Mouse (Mus musculus): ENCODE measurements around the gene Gm20388. TPM values are rescaled to one million over a fixed set of nuclear protein-coding genes. Genes with fewer than 3 reads are reported as not detected.

Gm20388 gene
- total RNA-seq, 2 experiments from 2014 or later = 4.0 TPM; not detected in 1

GRCm38 (mm10) chr8:123857361-123857760 is 3946.7 kb downstream of the Gm20388 start:
- no peak for DNase-seq

DNA sequence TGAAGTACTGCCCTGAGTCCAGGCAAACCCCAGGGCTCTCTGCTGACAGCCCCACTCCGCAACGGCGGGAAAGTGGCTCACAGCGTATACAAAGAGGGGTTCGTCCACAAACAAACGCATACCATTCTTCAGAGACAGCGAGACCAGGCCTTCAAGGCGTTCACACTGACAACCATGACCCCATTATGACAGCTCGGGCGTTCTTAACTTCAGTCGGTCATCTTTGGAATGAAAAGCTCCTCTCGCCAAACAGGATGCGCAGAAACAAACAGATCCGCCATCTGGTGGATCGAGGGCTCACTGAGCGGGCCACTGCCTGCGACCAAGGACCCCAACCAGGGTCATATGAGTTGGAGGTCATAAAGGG is 3947.9 kb downstream of the Gm20388 start:
- DNase-seq = peak in 1 of 2 experiments; percentile 7

DNA sequence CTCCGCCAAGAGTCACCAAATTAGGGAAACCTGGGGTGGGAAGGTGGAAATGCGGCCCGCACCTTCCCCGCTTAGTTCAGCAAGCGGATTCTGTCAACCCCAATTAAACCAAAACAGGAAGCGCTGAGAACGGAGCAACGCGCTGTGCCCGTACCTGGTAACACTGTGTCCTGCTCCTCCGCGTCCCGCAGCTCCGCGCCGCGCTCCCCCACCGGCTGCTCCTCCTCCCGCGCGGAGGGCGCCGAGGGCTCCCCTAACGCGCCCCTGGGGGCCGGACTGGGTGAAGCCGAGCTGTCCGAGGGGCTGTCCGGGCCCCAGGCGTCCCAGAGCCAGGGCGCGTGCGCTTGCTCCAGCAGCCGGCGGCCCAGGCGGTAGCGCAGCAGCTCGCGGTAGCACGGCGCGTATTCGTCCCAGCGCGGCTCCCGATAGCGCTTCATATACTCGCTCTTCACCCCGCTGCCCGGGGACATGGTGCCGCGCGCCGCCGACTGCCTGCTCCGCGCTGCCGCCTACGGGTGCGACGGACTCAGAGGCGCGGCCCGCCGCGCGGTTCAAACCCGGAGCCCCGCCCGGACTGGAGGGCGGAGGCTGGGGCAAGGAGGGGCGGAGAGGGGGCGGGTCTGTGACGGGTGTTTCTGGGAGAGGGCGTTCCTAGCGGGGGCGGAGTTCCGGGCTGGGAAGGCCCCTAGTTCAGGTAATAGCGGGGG is 3948.5 kb downstream of the Gm20388 start:
- DNase-seq = peak; percentile 93 to 94

- DNase-seq = no peak
Observed at GRCm38 (mm10) chr8:123859648-123860259, 3949.1 kb downstream of the Gm20388 start, which contains the start of gene Ccsap. Ccsap (minus strand) TSS chr8:123860209.

- DNase-seq = no peak
Observed at GRCm38 (mm10) chr8:123860386-123860785, 3949.7 kb downstream of the Gm20388 start.

GRCm38 (mm10) chr8:123865786-123866185 is 3955.1 kb downstream of the Gm20388 start:
- DNase-seq = no peak

GRCm38 (mm10) chr8:123866971-123867370 is 3956.3 kb downstream of the Gm20388 start:
- DNase-seq = no peak

GRCm38 (mm10) chr8:123872048-123872447 is 3961.4 kb downstream of the Gm20388 start:
- peak; percentile 47 to 59 for DNase-seq

- no peak for DNase-seq
Observed at GRCm38 (mm10) chr8:123873364-123873763, 3962.7 kb downstream of the Gm20388 start.

- no peak for DNase-seq
Observed at GRCm38 (mm10) chr8:123874324-123874723, 3963.7 kb downstream of the Gm20388 start.

GRCm38 (mm10) chr8:123877865-123878264 is 3967.2 kb downstream of the Gm20388 start:
- no peak for DNase-seq

GRCm38 (mm10) chr8:123880271-123880670 is 3969.6 kb downstream of the Gm20388 start:
- no peak for DNase-seq

- DNase-seq = no peak
Observed at GRCm38 (mm10) chr8:123880821-123881350, 3970.2 kb downstream of the Gm20388 start.

GRCm38 (mm10) chr8:123882412-123882811 is 3971.8 kb downstream of the Gm20388 start:
- DNase-seq = no peak

GRCm38 (mm10) chr8:123883094-123883493 is 3972.5 kb downstream of the Gm20388 start:
- DNase-seq = no peak

GRCm38 (mm10) chr8:123884721-123885565 is 3974.3 kb downstream of the Gm20388 start:
- no peak for DNase-seq

GRCm38 (mm10) chr8:123887163-123887562 is 3976.5 kb downstream of the Gm20388 start:
- DNase-seq = no peak

DNA sequence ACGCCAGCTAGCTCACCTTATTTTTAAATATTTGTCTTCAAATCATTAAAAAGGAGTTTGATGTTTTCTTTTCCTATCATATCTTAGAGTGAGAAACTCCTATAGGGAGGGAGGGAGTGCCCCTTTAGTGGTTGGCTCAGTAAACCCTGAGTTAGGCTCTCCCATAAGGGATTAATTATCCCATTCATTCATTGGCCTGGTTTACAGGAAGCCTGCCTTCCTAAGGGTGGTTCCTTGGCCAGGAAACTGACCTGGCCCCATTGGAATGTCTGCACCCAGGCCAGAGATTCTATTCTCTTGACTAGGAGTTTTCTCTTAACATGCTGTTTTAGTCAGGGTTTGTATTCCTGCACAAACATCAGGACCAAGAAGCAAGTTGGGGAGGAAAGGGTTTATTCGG is 3977.3 kb downstream of the Gm20388 start:
- no peak for DNase-seq

DNA sequence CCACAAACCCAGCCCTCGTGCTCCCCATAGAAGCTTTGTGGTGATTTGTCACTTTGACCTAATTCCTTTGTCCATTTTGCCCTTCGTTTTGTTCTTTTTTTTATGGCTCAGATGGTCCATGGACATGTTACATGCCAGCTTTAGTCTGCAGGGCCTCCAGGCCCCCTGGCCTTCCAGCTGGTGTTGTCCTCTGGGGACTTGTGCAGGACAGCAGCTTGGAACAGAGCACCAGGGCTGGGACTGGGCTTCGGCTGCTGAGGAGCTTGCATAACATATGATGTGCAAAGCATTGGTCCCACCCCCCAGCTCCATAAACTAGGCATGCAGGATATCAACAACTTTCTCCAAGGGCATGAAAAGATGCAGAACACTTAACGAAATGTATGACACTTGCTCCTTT is 3979.2 kb downstream of the Gm20388 start:
- DNase-seq = no peak

DNA sequence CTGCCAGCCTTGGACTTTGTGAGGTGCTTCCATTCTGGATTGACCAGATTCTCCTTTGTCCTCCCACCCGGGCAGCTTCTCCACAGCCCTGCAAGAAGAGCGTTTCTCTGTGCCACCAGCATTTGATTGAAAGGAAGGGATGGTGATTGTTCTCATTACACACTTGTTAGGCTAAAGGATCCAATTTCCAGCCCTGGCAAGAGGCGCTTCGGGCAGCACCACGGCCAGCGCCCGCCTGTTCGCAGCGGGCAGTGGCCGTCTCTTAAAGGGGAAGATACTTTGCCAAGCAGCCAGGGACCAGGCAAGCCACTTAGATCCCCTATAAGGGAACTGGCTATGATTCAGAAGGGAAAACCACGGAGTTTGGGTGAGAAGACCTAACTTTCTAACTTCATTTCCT is 3980.6 kb downstream of the Gm20388 start:
- DNase-seq = peak in 1 of 2 experiments; percentile 53

GRCm38 (mm10) chr8:123891883-123892585 is 3981.4 kb downstream of the Gm20388 start:
- DNase-seq = no peak

DNA sequence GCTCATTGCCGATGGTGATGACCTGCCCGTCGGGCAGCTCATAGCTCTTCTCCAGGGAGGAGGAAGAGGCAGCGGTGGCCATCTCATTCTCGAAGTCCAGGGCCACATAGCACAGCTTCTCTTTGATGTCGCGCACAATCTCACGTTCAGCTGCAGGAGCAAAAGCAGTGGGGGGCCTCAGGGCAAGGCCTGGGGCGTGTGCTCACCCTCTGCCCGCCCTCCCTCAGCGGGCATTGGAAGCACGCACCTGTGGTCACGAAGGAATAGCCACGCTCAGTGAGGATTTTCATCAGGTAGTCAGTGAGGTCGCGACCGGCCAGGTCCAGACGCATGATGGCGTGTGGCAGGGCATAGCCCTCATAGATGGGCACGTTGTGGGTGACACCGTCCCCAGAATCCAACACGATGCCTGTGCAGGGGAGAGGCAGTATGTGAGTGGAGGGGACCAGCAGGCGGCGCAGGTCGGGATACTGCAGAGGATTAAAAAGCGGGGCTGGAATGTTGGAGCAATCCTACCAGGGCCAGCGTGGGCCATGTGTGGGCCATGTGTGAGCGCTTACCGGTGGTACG is 3982.0 kb downstream of the Gm20388 start:
- no peak for DNase-seq
